Mouse (Mus musculus): ENCODE results near the gene Bmp2. TPM values are rescaled to one million over a fixed set of nuclear protein-coding genes. Genes with fewer than 3 reads are reported as not detected.

Bmp2 gene
- polyA plus RNA-seq, 1 experiment from 2014 or later, result 0.67 TPM

Small RNAs within 50 kb of the gene (microRNA-seq; reads per million reads assigned to microRNA genes)
- not detected for gene Mir3090
